Mouse (Mus musculus): ENCODE data around the gene Lrrn2.

- no peak for TF ChIP-seq GATA1 (IDR thresholded peaks at IDR 0.05; ENCODE audit: borderline replicate concordance, low read length)
- TF ChIP-seq FLI1 (IDR thresholded peaks at IDR 0.05; ENCODE audit: low read length), result no peak
Observed at GRCm38 (mm10) chr1:132838371-132838770, 41.7 kb upstream of the Lrrn2 start.
